Mouse (Mus musculus): ENCODE data around the gene Pvr.
A peak's percentile ranks its signal among the peaks of the same experiment; 100 is the strongest.

GRCm38 (mm10) chr7:19861199-19861598 is 59.8 kb downstream of the Pvr start, which contains the start of gene Ceacam16:
- no peak for TF ChIP-seq POLR2A (IDR thresholded peaks at IDR 0.05; ENCODE audit: control insufficient read depth, extremely low read depth, insufficient read depth, low read length, poor library complexity)
- 0 out of 2 replicates have a peak, but pooled peaks have one; percentile 7 for TF ChIP-seq CTCF (IDR thresholded peaks at IDR 0.05; ENCODE audit: borderline replicate concordance, control insufficient read depth, extremely low read depth, insufficient read depth, low read length, poor library complexity)
